Mouse (Mus musculus) ES-Bruce4 (cell line): ENCODE measurements around the gene Larp1.

ENCODE experiments used
- CTCF ChIP-seq: IDR thresholded peaks from one replicate; pipeline ENCODE4 v1.8.1; 2011; ENCODE audit warnings: low read depth, low read length
- POLR2A ChIP-seq: IDR thresholded peaks from one replicate; pipeline ENCODE4 v1.8.1; 2011; ENCODE audit warnings: low read length; ENCODE audit not compliant: insufficient read depth

DNA sequence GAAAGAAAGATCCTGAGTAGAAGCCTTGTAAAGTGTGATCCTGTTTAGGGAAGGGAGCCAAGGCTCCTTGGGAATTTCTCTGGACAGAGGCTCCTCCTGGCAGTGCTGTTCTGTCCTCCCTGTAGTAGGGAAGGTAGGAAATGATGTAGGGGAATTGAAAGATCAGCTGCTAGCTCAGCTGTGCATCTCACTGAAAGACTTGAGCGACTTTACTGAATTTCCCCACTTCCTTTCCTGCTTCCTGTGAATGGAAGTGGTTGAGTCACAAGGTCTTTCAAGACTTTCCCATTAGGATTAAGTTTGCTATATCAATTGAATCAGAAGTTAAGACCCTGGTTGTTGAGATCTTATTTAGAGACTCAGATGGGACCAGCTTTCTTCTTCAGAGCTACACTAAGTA is 12.2 kb downstream of the Larp1 start:
- no peak for TF ChIP-seq POLR2A
- TF ChIP-seq CTCF: no peak
